Mouse (Mus musculus): Measurements from ENCODE around the gene Ntng1. TPM values are rescaled to one million over a fixed set of nuclear protein-coding genes. Genes with fewer than 3 reads are reported as not detected.

The Ntng1 gene
- total and polyA plus RNA-seq, 3 experiments = 0.06 to 0.07 TPM; not detected in 1

GRCm38 (mm10) chr3:109858276-109858675 is 285.5 kb downstream of the Ntng1 start:
- intact Hi-C loops (cut with DNase I) = no loop called here
- no peak overlapping the region for H3K9ac ChIP-seq (ENCODE audit: low read depth, low read length)
- H3K4me1 ChIP-seq (ENCODE audit: control insufficient read depth, insufficient read depth, low read length) = no peaks in the 10 kb centered on the region
- 87% methylated on average over 1 of the region's 1 CpGs for WGBS
- no peak for DNase-seq
- TF ChIP-seq CTCF (IDR thresholded peaks at IDR 0.05) (no peak), POLR2A (IDR thresholded peaks at IDR 0.05; ENCODE audit: insufficient read depth, low read depth, low read length) (no peak), EP300 (IDR thresholded peaks at IDR 0.05; ENCODE audit: insufficient read depth, low read depth, low read length) (no peak)
- no peaks in the 10 kb centered on the region for H3K27me3 ChIP-seq (ENCODE audit: control insufficient read depth, insufficient read depth, low read length)
- no peaks in the 10 kb centered on the region for H3K79me2 ChIP-seq (replicated peaks; ENCODE audit: control insufficient read depth, insufficient read depth, low read length)
- no peak overlapping the region for H3K4me3 ChIP-seq
- no peaks in the 10 kb centered on the region for H3K36me3 ChIP-seq (ENCODE audit: control insufficient read depth, insufficient read depth, low read length)
- no peak overlapping the region for H3K27ac ChIP-seq

DNA sequence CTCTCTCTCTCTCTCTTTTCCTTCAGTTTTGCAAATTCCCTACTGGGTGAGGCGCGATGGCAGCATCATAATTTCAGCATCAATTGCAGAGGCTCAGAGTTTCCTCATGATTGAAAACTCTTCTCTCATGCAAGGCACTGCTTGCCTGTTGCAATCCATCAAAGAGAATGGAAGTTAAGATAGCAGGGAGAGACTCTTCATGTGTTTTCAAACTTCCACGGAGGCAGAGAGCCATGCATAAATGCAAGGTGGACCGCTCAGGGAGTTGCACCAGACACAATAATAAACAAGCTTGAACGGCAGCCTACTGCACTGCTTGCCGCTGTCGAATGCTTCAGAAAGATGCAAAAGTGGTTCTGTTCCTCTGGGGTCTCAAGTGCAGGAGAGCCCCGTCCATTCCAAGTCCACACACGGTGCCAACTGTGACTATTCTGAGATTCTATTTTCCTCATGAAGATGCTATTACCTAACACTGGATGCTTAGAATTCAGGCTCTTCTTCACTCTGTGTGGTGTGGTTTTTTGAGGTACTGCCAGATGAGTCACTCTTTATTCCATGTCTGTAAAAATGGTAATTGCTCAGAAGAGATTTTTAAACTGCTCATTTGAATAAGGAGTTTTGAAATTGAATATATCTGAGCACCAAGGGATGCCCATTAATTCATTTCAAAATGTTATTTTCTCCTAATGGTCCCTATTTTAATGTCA is 289.2 kb downstream of the Ntng1 start:
- Histone ChIP-seq H3K27ac (no peak overlapping the region), H3K27me3 (ENCODE audit: control insufficient read depth, insufficient read depth, low read length) (no peaks in the 10 kb centered on the region), H3K4me1 (ENCODE audit: control insufficient read depth, insufficient read depth, low read length) (no peaks in the 10 kb centered on the region), H3K36me3 (ENCODE audit: control insufficient read depth, insufficient read depth, low read length) (no peaks in the 10 kb centered on the region), H3K79me2 (replicated peaks; ENCODE audit: control insufficient read depth, insufficient read depth, low read length) (no peaks in the 10 kb centered on the region), H3K4me3 (no peak overlapping the region), H3K9ac (ENCODE audit: low read depth, low read length) (no peak overlapping the region)
- TF ChIP-seq POLR2A (IDR thresholded peaks at IDR 0.05; ENCODE audit: insufficient read depth, low read depth, low read length) = no peak
- no peak for TF ChIP-seq EP300 (IDR thresholded peaks at IDR 0.05; ENCODE audit: insufficient read depth, low read depth, low read length)
- TF ChIP-seq CTCF (IDR thresholded peaks at IDR 0.05) = no peak
- 82% methylated on average over 9 of the region's 9 CpGs for WGBS
- DNase-seq = no peak
- intact Hi-C loops (cut with DNase I) = no loop called here

GRCm38 (mm10) chr3:109846660-109847059 is 297.2 kb downstream of the Ntng1 start:
- no peaks in the 10 kb centered on the region for H3K36me3 ChIP-seq (ENCODE audit: control insufficient read depth, insufficient read depth, low read length)
- no peaks in the 10 kb centered on the region for H3K27me3 ChIP-seq (ENCODE audit: control insufficient read depth, insufficient read depth, low read length)
- no peak overlapping the region for H3K9ac ChIP-seq (ENCODE audit: low read depth, low read length)
- intact Hi-C loops (cut with DNase I) = no loop called here
- DNase-seq = no peak
- 55% methylated on average over 4 of the region's 4 CpGs for WGBS
- no peak overlapping the region for H3K4me3 ChIP-seq
- no peaks in the 10 kb centered on the region for H3K4me1 ChIP-seq (ENCODE audit: control insufficient read depth, insufficient read depth, low read length)
- H3K27ac ChIP-seq = no peak overlapping the region
- TF ChIP-seq EP300 (IDR thresholded peaks at IDR 0.05; ENCODE audit: insufficient read depth, low read depth, low read length) = no peak
- no peak for TF ChIP-seq POLR2A (IDR thresholded peaks at IDR 0.05; ENCODE audit: insufficient read depth, low read depth, low read length)
- no peak for TF ChIP-seq CTCF (IDR thresholded peaks at IDR 0.05)
- H3K79me2 ChIP-seq (replicated peaks; ENCODE audit: control insufficient read depth, insufficient read depth, low read length) = no peaks in the 10 kb centered on the region

GRCm38 (mm10) chr3:109825806-109826205 is 318.0 kb downstream of the Ntng1 start:
- no peak overlapping the region for H3K27ac ChIP-seq
- DNase-seq = no peak
- no peaks in the 10 kb centered on the region for H3K79me2 ChIP-seq (replicated peaks; ENCODE audit: control insufficient read depth, insufficient read depth, low read length)
- WGBS = 88% methylated on average over 1 of the region's 1 CpGs
- H3K4me3 ChIP-seq = no peak overlapping the region
- no peak overlapping the region for H3K9ac ChIP-seq (ENCODE audit: low read depth, low read length)
- 0 out of 2 replicates have a peak, but pooled peaks cover 1% of the 10 kb centered on the region for H3K27me3 ChIP-seq (ENCODE audit: control insufficient read depth, insufficient read depth, low read length)
- TF ChIP-seq CTCF (IDR thresholded peaks at IDR 0.05) (no peak), EP300 (IDR thresholded peaks at IDR 0.05; ENCODE audit: insufficient read depth, low read depth, low read length) (no peak), POLR2A (IDR thresholded peaks at IDR 0.05; ENCODE audit: insufficient read depth, low read depth, low read length) (no peak)
- H3K36me3 ChIP-seq (ENCODE audit: control insufficient read depth, insufficient read depth, low read length) = no peaks in the 10 kb centered on the region
- intact Hi-C loops (cut with DNase I) = no loop called here
- no peaks in the 10 kb centered on the region for H3K4me1 ChIP-seq (ENCODE audit: control insufficient read depth, insufficient read depth, low read length)

DNA sequence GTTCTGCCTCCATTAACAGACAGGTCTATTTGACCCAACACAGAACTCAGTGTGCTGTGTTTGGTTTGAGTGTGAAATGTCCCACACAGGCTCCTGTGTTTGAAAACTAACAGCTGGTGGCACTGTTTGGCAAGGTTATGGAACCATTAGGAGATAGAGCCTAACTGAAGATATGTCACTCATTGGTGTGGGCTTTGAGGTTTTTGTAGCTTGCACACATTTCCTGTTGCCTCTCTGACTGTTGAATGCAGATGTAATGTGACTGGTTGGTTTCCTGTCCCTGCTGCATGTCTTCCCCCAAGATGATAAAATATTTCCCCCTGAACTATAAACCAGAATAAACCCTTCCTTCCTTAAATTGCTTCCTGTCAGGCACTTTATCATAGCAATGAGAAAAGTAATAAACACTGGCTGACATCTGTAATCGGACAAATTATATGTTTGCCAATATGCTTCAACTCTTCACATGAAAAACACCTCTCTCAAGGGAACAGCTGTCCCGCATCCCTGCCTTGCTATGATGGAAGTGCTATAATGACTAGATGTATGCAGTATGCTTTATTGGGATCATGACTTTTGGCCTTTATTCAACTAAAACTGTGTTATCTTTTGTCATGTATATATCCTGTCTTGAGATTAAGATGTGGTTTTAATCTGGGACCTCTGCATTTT is 320.9 kb downstream of the Ntng1 start:
- Histone ChIP-seq H3K79me2 (replicated peaks; ENCODE audit: control insufficient read depth, insufficient read depth, low read length) (no peaks in the 10 kb centered on the region), H3K4me1 (ENCODE audit: control insufficient read depth, insufficient read depth, low read length) (no peaks in the 10 kb centered on the region), H3K4me3 (no peak overlapping the region), H3K36me3 (ENCODE audit: control insufficient read depth, insufficient read depth, low read length) (no peaks in the 10 kb centered on the region), H3K27me3 (ENCODE audit: control insufficient read depth, insufficient read depth, low read length) (0 out of 2 replicates have a peak, but pooled peaks cover 1% of the 10 kb centered on the region), H3K9ac (ENCODE audit: low read depth, low read length) (no peak overlapping the region), H3K27ac (no peak overlapping the region)
- TF ChIP-seq CTCF (IDR thresholded peaks at IDR 0.05) (no peak), POLR2A (IDR thresholded peaks at IDR 0.05; ENCODE audit: insufficient read depth, low read depth, low read length) (no peak), EP300 (IDR thresholded peaks at IDR 0.05; ENCODE audit: insufficient read depth, low read depth, low read length) (no peak)
- intact Hi-C loops (cut with DNase I) = no loop called here
- WGBS = 57% methylated on average over 2 of the region's 2 CpGs
- DNase-seq = no peak

All from heart, adult 2 months (tissue).